Comparison of ENCODE assay signal across 13 mouse cellular contexts in genomic region chr11:88548423-88548822, GRCm38 (mm10).
A peak's percentile ranks its signal among the peaks of the same experiment; 100 is the strongest.
DNase-seq lines count a peak whose midpoint lies in the region; ATAC-seq lines count a peak whose summit lies in the region.
"Had no signal": no experiment of that assay in that cellular context is flagged by ENCODE, and none has a peak within 500 bp of the region (broad histone marks: within the 10 kb centered on the region; RNA-seq: fewer than 3 reads in every experiment).

No protein-coding gene starts in this region.

- no peak overlapping the region for H3K4me2 ChIP-seq in forebrain, embryonic 16.5 days (ENCODE audit: low read length)
- H3K4me2 ChIP-seq in heart, embryonic 16.5 days (ENCODE audit: low read depth, low read length): no peak overlapping the region
- no peak overlapping the region for H3K4me2 ChIP-seq in neural tube, embryonic 13.5 days

- WGBS in forebrain, embryonic 10.5 days: 82% methylated on average over 7 of the region's 7 CpGs
- 64% methylated on average over 7 of the region's 7 CpGs for WGBS in forebrain, embryonic 16.5 days
- WGBS in heart, embryonic 16.5 days: 63% methylated on average over 7 of the region's 7 CpGs
- WGBS in neural tube, embryonic 13.5 days: 60% methylated on average over 7 of the region's 7 CpGs

- no peak for ATAC-seq in forebrain, embryonic 16.5 days
- ATAC-seq in heart, embryonic 16.5 days (replicated peaks; ENCODE audit: extremely low read depth, insufficient read depth, low FRiP score): no peak
- ATAC-seq in neural tube, embryonic 13.5 days (ENCODE audit: low read depth): no peak

- DNase-seq in forebrain, embryonic 10.5 days (ENCODE audit: extremely low spot score, low spot score): no peak
- DNase-seq in heart, adult 11 months: no peak
- no peak for DNase-seq in neural tube, embryonic 10.5 days (ENCODE audit: extremely low spot score, low spot score)
- peak; percentile 53 for DNase-seq in skeletal muscle tissue, adult 2 months (ENCODE audit: low read depth, low spot score)
- no peak for DNase-seq in urinary bladder, postnatal 14 days (ENCODE audit: low spot score)
- DNase-seq: cerebellum, postnatal 10 days; heart, postnatal 10 days; kidney, adult 18-20 months; left cerebral cortex, postnatal 4 days; thymus, adult 18-20 months had no signal

- no peak overlapping the region for H3K9ac ChIP-seq in forebrain, embryonic 16.5 days (replicated peaks; ENCODE audit: low read depth, low read length)
- H3K9ac ChIP-seq in heart, embryonic 16.5 days (ENCODE audit: low read length): 0 out of 2 replicates have a peak overlapping the region, but pooled peaks have one; percentile 18
- H3K9ac ChIP-seq in neural tube, embryonic 13.5 days: peak overlapping the region; percentile 26; the same call in 1 of the 2 replicates

- H3K27me3 ChIP-seq in forebrain, embryonic 10.5 days (ENCODE audit: poor library complexity, severe bottlenecking): no peaks in the 10 kb centered on the region
- no peaks in the 10 kb centered on the region for H3K27me3 ChIP-seq in forebrain, embryonic 16.5 days (replicated peaks; ENCODE audit: control insufficient read depth, insufficient read depth, low read length)
- no peaks in the 10 kb centered on the region for H3K27me3 ChIP-seq in heart, embryonic 16.5 days (ENCODE audit: control insufficient read depth, insufficient read depth, low read length)
- no peaks in the 10 kb centered on the region for H3K27me3 ChIP-seq in neural tube, embryonic 13.5 days

- peak overlapping the region; percentile 70 for H3K27ac ChIP-seq in forebrain, embryonic 10.5 days
- H3K27ac ChIP-seq in forebrain, embryonic 16.5 days (ENCODE audit: low read length): no peak overlapping the region
- H3K27ac ChIP-seq in heart, embryonic 16.5 days (ENCODE audit: low read length): no peak overlapping the region
- H3K27ac ChIP-seq in neural tube, embryonic 13.5 days (replicated peaks): peak overlapping the region; percentile 33; the same call in 1 of the 2 replicates

- 0 out of 2 replicates have a peak, but pooled peaks cover 10% of the 10 kb centered on the region for H3K36me3 ChIP-seq in forebrain, embryonic 10.5 days (replicated peaks)
- H3K36me3 ChIP-seq in forebrain, embryonic 16.5 days (ENCODE audit: control insufficient read depth, insufficient read depth): no peaks in the 10 kb centered on the region
- no peaks in the 10 kb centered on the region for H3K36me3 ChIP-seq in heart, embryonic 16.5 days (ENCODE audit: control insufficient read depth, insufficient read depth)
- no peaks in the 10 kb centered on the region for H3K36me3 ChIP-seq in neural tube, embryonic 13.5 days

- peaks cover 82% of the 10 kb centered on the region for H3K4me1 ChIP-seq in forebrain, embryonic 10.5 days
- peaks cover 53% of the 10 kb centered on the region for H3K4me1 ChIP-seq in forebrain, embryonic 16.5 days (replicated peaks; ENCODE audit: control insufficient read depth, insufficient read depth, low read length)
- peaks cover 61% of the 10 kb centered on the region for H3K4me1 ChIP-seq in heart, embryonic 16.5 days (ENCODE audit: control insufficient read depth, insufficient read depth, low read length)
- peaks cover 94% of the 10 kb centered on the region for H3K4me1 ChIP-seq in neural tube, embryonic 13.5 days (replicated peaks)

- H3K4me3 ChIP-seq in forebrain, embryonic 10.5 days: no peak overlapping the region
- no peak overlapping the region for H3K4me3 ChIP-seq in forebrain, embryonic 16.5 days (replicated peaks; ENCODE audit: low read length)
- H3K4me3 ChIP-seq in heart, embryonic 16.5 days (ENCODE audit: low read length): no peak overlapping the region
- no peak overlapping the region for H3K4me3 ChIP-seq in neural tube, embryonic 13.5 days

- H3K9me3 ChIP-seq in forebrain, embryonic 10.5 days: no peaks in the 10 kb centered on the region
- no peaks in the 10 kb centered on the region for H3K9me3 ChIP-seq in forebrain, embryonic 16.5 days (ENCODE audit: control insufficient read depth, low read length)
- H3K9me3 ChIP-seq in heart, embryonic 16.5 days (replicated peaks; ENCODE audit: control insufficient read depth, low read length): no peaks in the 10 kb centered on the region
- H3K9me3 ChIP-seq in neural tube, embryonic 13.5 days: no peaks in the 10 kb centered on the region

Comparison
In these comparisons a context has a peak if more than half of its experiments do, and no peak if none do; other contexts are left out.
1. H3K27ac ChIP-seq: peak in forebrain, embryonic 10.5 days (single experiment) and neural tube, embryonic 13.5 days (single experiment); none in forebrain, embryonic 16.5 days (single experiment) and heart, embryonic 16.5 days (single experiment).